Mouse (Mus musculus) liver, embryonic 14.5 days (tissue): ENCODE data around the gene Pnmal2. TPM values are rescaled to one million over a fixed set of nuclear protein-coding genes. Genes with fewer than 3 reads are reported as not detected.

Experiments
- ATAC-seq: fragments of 200-750 bp; cut with Nextera tagmentation; 2 replicates; pipeline ENCODE4 v1.8.0; 2017; ENCODE audit warnings: moderate number of reproducible peaks, mild to moderate bottlenecking, moderate library complexity; ENCODE audit not compliant: insufficient read depth
- DNase-seq, 3 experiments: peaks; one replicate each; pipeline ENCODE4 v3.0.0-alpha.2; 2012 to 2013; ENCODE audit warnings: low read depth in 3 of 3, low spot score in 3 of 3
- H3K27ac ChIP-seq: fragments of 300-500 bp; sonication (generic); 2 replicates; pipeline ENCODE4 v1.5.1; 2014; ENCODE audit warnings: moderate library complexity, mild to moderate bottlenecking, control low read depth, inconsistent platforms
- H3K27me3 ChIP-seq: fragments of 300-500 bp; sonication (generic); 2 replicates; pipeline ENCODE4 v1.6.1; 2014; ENCODE audit warnings: mild to moderate bottlenecking, low read length, moderate library complexity; ENCODE audit not compliant: control insufficient read depth, insufficient read depth
- H3K36me3 ChIP-seq: fragments of 300-500 bp; sonication (generic); replicated peaks from 2 replicates; pipeline ENCODE4 v1.6.1; 2014; ENCODE audit warnings: low read depth; ENCODE audit not compliant: control insufficient read depth, insufficient read depth
- H3K4me1 ChIP-seq, 2 experiments: fragments of 200-500 bp in 1 of 2; fragments of 300-500 bp in 1 of 2; sonication (generic) in 1 of 2; replicated peaks; 2 replicates each; pipeline ENCODE4 v1.6.1; 2012 to 2014; ENCODE audit warnings: antibody characterized with exemption in 1 of 2, inconsistent platforms in 1 of 2, low read length in 1 of 2; ENCODE audit not compliant: control insufficient read depth in 2 of 2, insufficient read depth in 2 of 2
- H3K4me2 ChIP-seq: fragments of 300-500 bp; sonication (generic); 2 replicates; pipeline ENCODE4 v1.6.1; 2014; ENCODE audit warnings: low read depth, mild to moderate bottlenecking, control low read depth, moderate library complexity
- H3K4me3 ChIP-seq, 2 experiments: fragments of 200-500 bp in 1 of 2; fragments of 300-500 bp in 1 of 2; sonication (generic) in 1 of 2; 2 replicates each; pipeline ENCODE4 v1.5.1; 2012 to 2014; ENCODE audit warnings: low read depth in 2 of 2, low read length in 2 of 2, mild to moderate bottlenecking in 2 of 2, control low read depth in 1 of 2, inconsistent platforms in 1 of 2, moderate library complexity in 1 of 2; ENCODE audit not compliant: insufficient read depth in 1 of 2
- H3K9ac ChIP-seq: fragments of 300-500 bp; sonication (generic); replicated peaks from 2 replicates; pipeline ENCODE4 v1.6.1; 2014; ENCODE audit warnings: mild to moderate bottlenecking, control low read depth, moderate library complexity
- H3K9me3 ChIP-seq: fragments of 300-500 bp; sonication (generic); 2 replicates; pipeline ENCODE4 v1.6.1; 2016; ENCODE audit warnings: low read length, mixed read lengths; ENCODE audit not compliant: control insufficient read depth
- CTCF ChIP-seq: IDR thresholded peaks from 2 replicates; pipeline ENCODE4 v1.5.1; 2016; ENCODE audit warnings: antibody characterized with exemption, low read depth, control low read depth
- EP300 ChIP-seq: IDR thresholded peaks from 2 replicates; pipeline ENCODE4 v1.6.1; 2016; ENCODE audit warnings: antibody characterized with exemption, low read depth
- WGBS: fragments of 180-500 bp; shearing (Covaris S2); extraction: QIAGEN DNeasy Blood & Tissue Kit; methylation state at CpG from one replicate; pipeline ENCODE4 v1.1.7; 2014; ENCODE audit not compliant: insufficient replicate concordance; 5-methylcytosine and 5-hydroxymethylcytosine counted together
- polyA plus RNA-seq, 2 experiments: library from polyadenylated mRNA; depleted of rRNA in 1 of 2; stranded (reverse) in 1 of 2; unstranded in 1 of 2; fragments of >200 nt; fragmentation: Nextera tagmentation in 1 of 2; extraction: Ambion mirVana in 1 of 2; gene quantifications; 2 replicates each; pipeline versions ENCODE4 v1.2.1 to v1.2.3; 2012 to 2014

Pnmal2 gene
- polyA plus RNA-seq, 2 experiments, result 0.04 to 0.08 TPM

GRCm38 (mm10) chr7:16974018-16974417 lies 29.5 kb downstream of the Pnmal2 start:
- DNase-seq (no peak), ATAC-seq (no peak)

GRCm38 (mm10) chr7:16976298-16976697 lies 31.8 kb downstream of the Pnmal2 start:
- no peak for DNase-seq
- TF ChIP-seq EP300, result no peak
- no peak for TF ChIP-seq CTCF
- Histone ChIP-seq H3K4me2 (no peak overlapping the region), H3K4me3 (no peak overlapping the region), H3K27ac (no peak overlapping the region), H3K9me3 (no peaks in the 10 kb centered on the region), H3K27me3 (no peaks in the 10 kb centered on the region), H3K4me1 (peaks cover 9 to 25% of the 10 kb centered on the region in 2 experiments), H3K9ac (no peak overlapping the region), H3K36me3 (no peaks in the 10 kb centered on the region)
- 62% methylated on average over 8 of the region's 8 CpGs for WGBS
- no peak for ATAC-seq

More at GRCm38 (mm10) chr7:16974018-16974417, 29.5 kb downstream of the Pnmal2 start:
- no peaks in the 10 kb centered on the region for H3K27me3 ChIP-seq
- H3K9ac ChIP-seq, result no peak overlapping the region
- H3K27ac ChIP-seq, result no peak overlapping the region
- no peaks in the 10 kb centered on the region for H3K36me3 ChIP-seq
- WGBS, result 38% methylated on average over 6 of the region's 6 CpGs
- no peak overlapping the region for H3K4me3 ChIP-seq
- H3K9me3 ChIP-seq, result no peaks in the 10 kb centered on the region
- no peak for TF ChIP-seq EP300
- no peak for TF ChIP-seq CTCF
- H3K4me1 ChIP-seq, result peaks cover 7 to 13% of the 10 kb centered on the region in 2 experiments
- no peak overlapping the region for H3K4me2 ChIP-seq

GRCm38 (mm10) chr7:16978173-16978572 lies 33.7 kb downstream of the Pnmal2 start:
- Histone ChIP-seq H3K4me2 (peak overlapping the region; percentile 33), H3K27ac (peak overlapping the region; percentile 22), H3K27me3 (no peaks in the 10 kb centered on the region), H3K36me3 (no peaks in the 10 kb centered on the region), H3K9ac (peak overlapping the region; percentile 20), H3K9me3 (no peaks in the 10 kb centered on the region), H3K4me1 (peaks cover 9 to 25% of the 10 kb centered on the region in 2 experiments), H3K4me3 (no peak overlapping the region)
- peak; percentile 91 for ATAC-seq
- DNase-seq, result peak in 2 of 3 experiments; percentile 47 to 50
- WGBS, result 31% methylated on average over 6 of the region's 6 CpGs
- no peak for TF ChIP-seq CTCF
- TF ChIP-seq EP300, result no peak

GRCm38 (mm10) chr7:16978593-16978992 lies 34.1 kb downstream of the Pnmal2 start:
- no peaks in the 10 kb centered on the region for H3K36me3 ChIP-seq
- peaks cover 9 to 25% of the 10 kb centered on the region in 2 experiments for H3K4me1 ChIP-seq
- H3K9ac ChIP-seq, result peak overlapping the region; percentile 20
- peak; percentile 59; the same call in 1 of the 2 replicates for ATAC-seq
- H3K4me2 ChIP-seq, result peak overlapping the region; percentile 33
- no peaks in the 10 kb centered on the region for H3K27me3 ChIP-seq
- no peaks in the 10 kb centered on the region for H3K9me3 ChIP-seq
- no peak for TF ChIP-seq EP300
- TF ChIP-seq CTCF, result no peak
- WGBS, result 53% methylated on average over 3 of the region's 3 CpGs
- no peak for DNase-seq
- no peak overlapping the region for H3K4me3 ChIP-seq
- H3K27ac ChIP-seq, result peak overlapping the region; percentile 22

GRCm38 (mm10) chr7:16980348-16980747 lies 35.9 kb downstream of the Pnmal2 start:
- Histone ChIP-seq H3K4me1 (peaks cover 9 to 25% of the 10 kb centered on the region in 2 experiments), H3K9me3 (no peaks in the 10 kb centered on the region), H3K4me3 (peak overlapping the region; percentile 32 to 37), H3K9ac (peak overlapping the region; percentile 43), H3K27ac (peak overlapping the region; percentile 42), H3K36me3 (no peaks in the 10 kb centered on the region), H3K27me3 (no peaks in the 10 kb centered on the region), H3K4me2 (peak overlapping the region; percentile 61)
- ATAC-seq, result peak; percentile 17; the same call in 1 of the 2 replicates
- DNase-seq, result no peak
- no peak for TF ChIP-seq CTCF
- WGBS, result under 1% methylated on average over 12 of the region's 12 CpGs
